Mouse (Mus musculus) embryonic facial prominence, embryonic 15.5 days (tissue): ENCODE results near the gene Sbf2. TPM values are rescaled to one million over a fixed set of nuclear protein-coding genes. Genes with fewer than 3 reads are reported as not detected.

Experiments
- polyA plus RNA-seq: library from polyadenylated mRNA; unstranded; fragments of >200 nt; fragmentation: Nextera tagmentation; extraction: Ambion mirVana; gene quantifications from 2 replicates; pipeline ENCODE4 v1.2.1, GENCODE M21; 2015

Gene Sbf2
- polyA plus RNA-seq, 1 experiment from 2014 or later: 27.7 TPM

Other genes starting within 250 kb of the Sbf2 start
- gene Adm, start 12.7 kb upstream of the Sbf2 start, polyA plus RNA-seq: 5.5 and 5.6 TPM in 2 replicates
- 10.6 and 11.1 TPM in 2 replicates for gene Ampd3, start 153.3 kb upstream of the Sbf2 start, polyA plus RNA-seq
- gene Rnf141, start 229.5 kb upstream of the Sbf2 start, polyA plus RNA-seq: 21.4 and 22.5 TPM in 2 replicates
- gene Lyve1, start 248.3 kb upstream of the Sbf2 start, polyA plus RNA-seq: 14.4 and 14.5 TPM in 2 replicates